Mouse (Mus musculus): Measurements from ENCODE around the gene Agbl4. TPM values are rescaled to one million over a fixed set of nuclear protein-coding genes. Genes with fewer than 3 reads are reported as not detected.
A peak's percentile ranks its signal among the peaks of the same experiment; 100 is the strongest.

The Agbl4 gene
- polyA plus RNA-seq, 1 experiment from 2014 or later, result 2.7 TPM

GRCm38 (mm10) chr4:111383101-111383500, 985.6 kb downstream of the Agbl4 start:
- no peak overlapping the region for H3K27ac ChIP-seq (ENCODE audit: low read length)
- no peak overlapping the region for H3K4me2 ChIP-seq (ENCODE audit: low read length)
- H3K4me3 ChIP-seq (replicated peaks; ENCODE audit: low read length), result no peak overlapping the region
- 0 out of 2 replicates have a peak, but pooled peaks cover 2% of the 10 kb centered on the region for H3K9me3 ChIP-seq (ENCODE audit: control insufficient read depth, low read length)
- 97% methylated on average over 2 of the region's 2 CpGs for WGBS
- no peaks in the 10 kb centered on the region for H3K27me3 ChIP-seq (replicated peaks; ENCODE audit: control insufficient read depth, insufficient read depth, low read length)
- no peak overlapping the region for H3K9ac ChIP-seq (replicated peaks; ENCODE audit: low read depth, low read length)
- ATAC-seq, result no peak
- H3K4me1 ChIP-seq (replicated peaks; ENCODE audit: control insufficient read depth, insufficient read depth, low read length), result no peaks in the 10 kb centered on the region
- H3K36me3 ChIP-seq (ENCODE audit: control insufficient read depth, insufficient read depth), result no peaks in the 10 kb centered on the region

- ATAC-seq, result no peak
- Histone ChIP-seq H3K27me3 (replicated peaks; ENCODE audit: control insufficient read depth, insufficient read depth, low read length) (no peaks in the 10 kb centered on the region), H3K9me3 (ENCODE audit: control insufficient read depth, low read length) (0 out of 2 replicates have a peak, but pooled peaks cover 2% of the 10 kb centered on the region), H3K4me3 (replicated peaks; ENCODE audit: low read length) (no peak overlapping the region), H3K36me3 (ENCODE audit: control insufficient read depth, insufficient read depth) (no peaks in the 10 kb centered on the region), H3K9ac (replicated peaks; ENCODE audit: low read depth, low read length) (no peak overlapping the region), H3K4me2 (ENCODE audit: low read length) (no peak overlapping the region), H3K27ac (ENCODE audit: low read length) (no peak overlapping the region), H3K4me1 (replicated peaks; ENCODE audit: control insufficient read depth, insufficient read depth, low read length) (no peaks in the 10 kb centered on the region)
Measured at GRCm38 (mm10) chr4:111390736-111391135, 993.3 kb downstream of the Agbl4 start.

GRCm38 (mm10) chr4:111399784-111400183, 1002.3 kb downstream of the Agbl4 start:
- no peak overlapping the region for H3K4me2 ChIP-seq (ENCODE audit: low read length)
- no peaks in the 10 kb centered on the region for H3K36me3 ChIP-seq (ENCODE audit: control insufficient read depth, insufficient read depth)
- no peak for ATAC-seq
- no peaks in the 10 kb centered on the region for H3K4me1 ChIP-seq (replicated peaks; ENCODE audit: control insufficient read depth, insufficient read depth, low read length)
- H3K27ac ChIP-seq (ENCODE audit: low read length), result no peak overlapping the region
- H3K9ac ChIP-seq (replicated peaks; ENCODE audit: low read depth, low read length), result no peak overlapping the region
- H3K4me3 ChIP-seq (replicated peaks; ENCODE audit: low read length), result no peak overlapping the region
- H3K27me3 ChIP-seq (replicated peaks; ENCODE audit: control insufficient read depth, insufficient read depth, low read length), result no peaks in the 10 kb centered on the region
- no peaks in the 10 kb centered on the region for H3K9me3 ChIP-seq (ENCODE audit: control insufficient read depth, low read length)

GRCm38 (mm10) chr4:111400676-111401075, 1003.2 kb downstream of the Agbl4 start:
- no peak overlapping the region for H3K4me3 ChIP-seq (replicated peaks; ENCODE audit: low read length)
- H3K4me2 ChIP-seq (ENCODE audit: low read length), result no peak overlapping the region
- no peaks in the 10 kb centered on the region for H3K4me1 ChIP-seq (replicated peaks; ENCODE audit: control insufficient read depth, insufficient read depth, low read length)
- no peak for ATAC-seq
- H3K36me3 ChIP-seq (ENCODE audit: control insufficient read depth, insufficient read depth), result no peaks in the 10 kb centered on the region
- H3K27me3 ChIP-seq (replicated peaks; ENCODE audit: control insufficient read depth, insufficient read depth, low read length), result no peaks in the 10 kb centered on the region
- no peaks in the 10 kb centered on the region for H3K9me3 ChIP-seq (ENCODE audit: control insufficient read depth, low read length)
- H3K27ac ChIP-seq (ENCODE audit: low read length), result no peak overlapping the region
- 41% methylated on average over 2 of the region's 2 CpGs for WGBS
- H3K9ac ChIP-seq (replicated peaks; ENCODE audit: low read depth, low read length), result no peak overlapping the region

DNA sequence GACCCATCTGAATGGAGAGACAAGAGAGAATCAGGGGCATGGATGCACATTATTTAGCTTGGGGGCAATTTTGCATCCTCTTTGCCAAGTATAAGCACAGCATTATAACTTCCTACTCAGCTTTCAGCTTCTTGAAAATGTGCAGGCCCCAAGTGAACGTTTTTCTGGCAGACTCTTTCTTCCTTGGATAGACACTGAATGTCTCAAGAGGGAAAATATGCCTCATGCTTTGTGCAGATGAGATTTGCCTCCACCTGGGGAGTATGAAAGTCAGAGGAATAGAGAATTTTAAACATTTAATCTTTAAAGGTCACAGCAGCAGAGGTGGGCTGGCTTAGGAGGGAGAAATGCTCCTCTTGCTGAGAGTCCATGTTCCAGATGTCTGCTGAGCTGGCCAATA, 1005.8 kb downstream of the Agbl4 start:
- no peaks in the 10 kb centered on the region for H3K27me3 ChIP-seq (replicated peaks; ENCODE audit: control insufficient read depth, insufficient read depth, low read length)
- H3K9ac ChIP-seq (replicated peaks; ENCODE audit: low read depth, low read length), result no peak overlapping the region
- no peak for ATAC-seq
- no peaks in the 10 kb centered on the region for H3K36me3 ChIP-seq (ENCODE audit: control insufficient read depth, insufficient read depth)
- 75% methylated on average over 1 of the region's 1 CpGs for WGBS
- no peaks in the 10 kb centered on the region for H3K4me1 ChIP-seq (replicated peaks; ENCODE audit: control insufficient read depth, insufficient read depth, low read length)
- no peak overlapping the region for H3K4me2 ChIP-seq (ENCODE audit: low read length)
- no peak overlapping the region for H3K27ac ChIP-seq (ENCODE audit: low read length)
- no peak overlapping the region for H3K4me3 ChIP-seq (replicated peaks; ENCODE audit: low read length)
- no peaks in the 10 kb centered on the region for H3K9me3 ChIP-seq (ENCODE audit: control insufficient read depth, low read length)

- Histone ChIP-seq H3K27ac (ENCODE audit: low read length) (no peak overlapping the region), H3K4me1 (replicated peaks; ENCODE audit: control insufficient read depth, insufficient read depth, low read length) (peaks cover 3% of the 10 kb centered on the region), H3K9me3 (ENCODE audit: control insufficient read depth, low read length) (no peaks in the 10 kb centered on the region), H3K9ac (replicated peaks; ENCODE audit: low read depth, low read length) (no peak overlapping the region), H3K36me3 (ENCODE audit: control insufficient read depth, insufficient read depth) (no peaks in the 10 kb centered on the region), H3K27me3 (replicated peaks; ENCODE audit: control insufficient read depth, insufficient read depth, low read length) (no peaks in the 10 kb centered on the region), H3K4me2 (ENCODE audit: low read length) (no peak overlapping the region), H3K4me3 (replicated peaks; ENCODE audit: low read length) (no peak overlapping the region)
- no peak for ATAC-seq
- 95% methylated on average over 4 of the region's 4 CpGs for WGBS
Measured at GRCm38 (mm10) chr4:111410731-111411130, 1013.3 kb downstream of the Agbl4 start.

GRCm38 (mm10) chr4:111414399-111414798, 1016.9 kb downstream of the Agbl4 start:
- Histone ChIP-seq H3K4me1 (replicated peaks; ENCODE audit: control insufficient read depth, insufficient read depth, low read length) (peaks cover 19% of the 10 kb centered on the region), H3K9me3 (ENCODE audit: control insufficient read depth, low read length) (no peaks in the 10 kb centered on the region), H3K9ac (replicated peaks; ENCODE audit: low read depth, low read length) (peak overlapping the region; percentile 83), H3K4me3 (replicated peaks; ENCODE audit: low read length) (peak overlapping the region; percentile 68), H3K36me3 (ENCODE audit: control insufficient read depth, insufficient read depth) (no peaks in the 10 kb centered on the region), H3K27ac (ENCODE audit: low read length) (no peak overlapping the region), H3K4me2 (ENCODE audit: low read length) (peak overlapping the region; percentile 81), H3K27me3 (replicated peaks; ENCODE audit: control insufficient read depth, insufficient read depth, low read length) (no peaks in the 10 kb centered on the region)
- WGBS, result 0% methylated on average over 6 of the region's 6 CpGs
- peak; percentile 51 for ATAC-seq

- Histone ChIP-seq H3K9me3 (ENCODE audit: control insufficient read depth, low read length) (no peaks in the 10 kb centered on the region), H3K4me2 (ENCODE audit: low read length) (peak within 1 kb of the TSS; percentile 81), H3K27ac (ENCODE audit: low read length) (peak within 1 kb of the TSS; percentile 77), H3K4me1 (replicated peaks; ENCODE audit: control insufficient read depth, insufficient read depth, low read length) (peaks cover 20% of the 10 kb centered on the region), H3K9ac (replicated peaks; ENCODE audit: low read depth, low read length) (peak within 1 kb of the TSS; percentile 83), H3K4me3 (replicated peaks; ENCODE audit: low read length) (peak within 1 kb of the TSS; percentile 68), H3K36me3 (ENCODE audit: control insufficient read depth, insufficient read depth) (no peaks in the 10 kb centered on the region), H3K27me3 (replicated peaks; ENCODE audit: control insufficient read depth, insufficient read depth, low read length) (no peaks in the 10 kb centered on the region)
- peak; percentile 97 for ATAC-seq
- under 1% methylated on average over 66 of the region's 66 CpGs for WGBS
Measured at GRCm38 (mm10) chr4:111414818-111415488, 1017.5 kb downstream of the Agbl4 start, which contains the start of gene Bend5. TSS of gene Bend5 (plus strand) at chr4:111415006.

DNA sequence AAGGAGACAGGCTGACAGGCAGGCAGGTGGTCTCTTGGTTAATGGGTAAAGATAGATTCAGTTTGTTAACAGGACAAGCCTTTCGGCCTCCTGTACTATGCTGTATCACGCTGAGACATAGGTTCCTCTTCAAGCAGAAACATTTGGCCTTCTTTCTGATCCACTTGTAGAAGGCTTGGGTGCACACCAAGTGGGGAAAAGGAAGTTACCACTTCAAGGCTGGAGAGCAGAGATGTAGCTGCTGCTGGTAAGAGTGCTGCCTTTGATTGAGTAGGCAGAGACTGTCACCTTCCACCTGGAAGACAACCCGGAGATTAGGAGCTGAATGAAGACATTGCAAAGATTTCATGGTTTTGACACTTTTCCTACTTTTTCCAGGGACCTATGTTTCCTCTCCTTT, 1018.7 kb downstream of the Agbl4 start:
- Histone ChIP-seq H3K27ac (ENCODE audit: low read length) (no peak overlapping the region), H3K36me3 (ENCODE audit: control insufficient read depth, insufficient read depth) (no peaks in the 10 kb centered on the region), H3K27me3 (replicated peaks; ENCODE audit: control insufficient read depth, insufficient read depth, low read length) (no peaks in the 10 kb centered on the region), H3K9me3 (ENCODE audit: control insufficient read depth, low read length) (no peaks in the 10 kb centered on the region), H3K4me1 (replicated peaks; ENCODE audit: control insufficient read depth, insufficient read depth, low read length) (peaks cover 20% of the 10 kb centered on the region), H3K4me3 (replicated peaks; ENCODE audit: low read length) (peak overlapping the region; percentile 68), H3K4me2 (ENCODE audit: low read length) (peak overlapping the region; percentile 81), H3K9ac (replicated peaks; ENCODE audit: low read depth, low read length) (peak overlapping the region; percentile 83)
- ATAC-seq, result no peak
- WGBS, result 77% methylated on average over 3 of the region's 3 CpGs

GRCm38 (mm10) chr4:111416551-111416950, 1019.1 kb downstream of the Agbl4 start:
- Histone ChIP-seq H3K36me3 (ENCODE audit: control insufficient read depth, insufficient read depth) (no peaks in the 10 kb centered on the region), H3K9ac (replicated peaks; ENCODE audit: low read depth, low read length) (no peak overlapping the region), H3K4me2 (ENCODE audit: low read length) (peak overlapping the region; percentile 81), H3K27ac (ENCODE audit: low read length) (no peak overlapping the region), H3K4me1 (replicated peaks; ENCODE audit: control insufficient read depth, insufficient read depth, low read length) (peaks cover 20% of the 10 kb centered on the region), H3K4me3 (replicated peaks; ENCODE audit: low read length) (peak overlapping the region; percentile 68), H3K27me3 (replicated peaks; ENCODE audit: control insufficient read depth, insufficient read depth, low read length) (no peaks in the 10 kb centered on the region), H3K9me3 (ENCODE audit: control insufficient read depth, low read length) (no peaks in the 10 kb centered on the region)
- WGBS, result 30% methylated on average over 3 of the region's 3 CpGs
- ATAC-seq, result no peak
